Mouse (Mus musculus) gastrocnemius, adult 2 months (tissue): ENCODE measurements around the gene Nlrp4c. TPM values are rescaled to one million over a fixed set of nuclear protein-coding genes. Genes with fewer than 3 reads are reported as not detected.
A peak's percentile ranks its signal among the peaks of the same experiment; 100 is the strongest.
"Not testable (repeated sequence)": the region's sequence is repeated elsewhere in the genome, so short reads cannot be mapped to it uniquely, and the experiment has no call there.

Experiments
- DNase-seq: peaks from one replicate; pipeline ENCODE4 v3.0.0; 2022
- H3K27ac ChIP-seq: fragments of 200-600 bp; 2 replicates; pipeline ENCODE4 v1.8.1; 2022; ENCODE audit warnings: mild to moderate bottlenecking
- H3K4me3 ChIP-seq: fragments of 200-600 bp; 2 replicates; pipeline ENCODE4 v1.8.1; 2022; ENCODE audit warnings: mild to moderate bottlenecking, moderate library complexity
- CTCF ChIP-seq: fragments of 200-600 bp; IDR thresholded peaks from 2 replicates; pipeline ENCODE4 v1.8.1; 2022; ENCODE audit warnings: antibody characterized with exemption, mild to moderate bottlenecking, moderate library complexity
- intact Hi-C: fragments of 180-260 bp; cut with DNase I; formaldehyde crosslinking; loops from one replicate; pipeline ENCODE4 v1.15.1; 2025
- long read RNA-seq, 2 experiments: library from polyadenylated mRNA; stranded (forward); transcript quantifications; one replicate each; pipeline ENCODE4 v2.0.0; 2021
- total RNA-seq, 2 experiments: library from RNA; stranded (reverse); gene quantifications; 2 replicates each; pipeline ENCODE4 v1.2.3; 2021

Gene Nlrp4c
- not detected for total RNA-seq
- long read RNA-seq, experiment 1 = 0 reads
- long read RNA-seq, experiment 2 = 0 reads

- Histone ChIP-seq H3K4me3 (no peak within 1 kb of the TSS), H3K27ac (no peak within 1 kb of the TSS)
- intact Hi-C loops = no loop called here
- no peak for DNase-seq
- no peak for TF ChIP-seq CTCF
These were observed at the start of gene Nlrp4c for GRCm38 (mm10) chr7:6044861-6045260. TSS of gene Nlrp4c (plus strand) at chr7:6045161.

- no peak within 1 kb of the TSS for H3K27ac ChIP-seq
- no peak for DNase-seq
- no peak within 1 kb of the TSS for H3K4me3 ChIP-seq
- intact Hi-C loops = no loop called here
- no peak for TF ChIP-seq CTCF
These were observed 34.1 kb upstream of the Nlrp4c start, which contains the start of gene Vmn1r65 for GRCm38 (mm10) chr7:6010910-6011309. TSS of gene Vmn1r65 (minus strand) at chr7:6011010.

GRCm38 (mm10) chr7:6119501-6119900, 74.5 kb downstream of the Nlrp4c start:
- no peak for DNase-seq
- Histone ChIP-seq H3K4me3 (no peak overlapping the region), H3K27ac (no peak overlapping the region)
- no peak for TF ChIP-seq CTCF
- intact Hi-C loops = no loop called here

GRCm38 (mm10) chr7:6120104-6120503, 75.1 kb downstream of the Nlrp4c start:
- not testable (repeated sequence) for DNase-seq

GRCm38 (mm10) chr7:6121128-6121527, 76.2 kb downstream of the Nlrp4c start:
- H3K27ac ChIP-seq, DNase-seq, H3K4me3 ChIP-seq, intact Hi-C loops: not testable (repeated sequence)

More at GRCm38 (mm10) chr7:6120104-6120503, 75.1 kb downstream of the Nlrp4c start:
- H3K4me3 ChIP-seq, H3K27ac ChIP-seq, intact Hi-C loops: not testable (repeated sequence)
- TF ChIP-seq CTCF = peak; percentile 39

- intact Hi-C loops = loop anchor here (1.0 to 5.0 kb wide), 2 partner anchors 45 to 64 kb away; partner anchors contain the start of gene Zfp444
These were observed 81.9 kb downstream of the Nlrp4c start for GRCm38 (mm10) chr7:6126690-6127448.

GRCm38 (mm10) chr7:6130346-6130745, 85.4 kb downstream of the Nlrp4c start:
- H3K4me3 ChIP-seq = no peak overlapping the region
- H3K27ac ChIP-seq = no peak overlapping the region
- no peak for TF ChIP-seq CTCF
- no peak for DNase-seq
- intact Hi-C loops = no loop called here

More at GRCm38 (mm10) chr7:6126690-6127448, 81.9 kb downstream of the Nlrp4c start:
- Histone ChIP-seq H3K27ac (no peak overlapping the region), H3K4me3 (no peak overlapping the region)
- peak; percentile 96 for TF ChIP-seq CTCF
- DNase-seq = peak; percentile 78

GRCm38 (mm10) chr7:6132646-6133045, 87.7 kb downstream of the Nlrp4c start:
- Histone ChIP-seq H3K4me3 (no peak overlapping the region), H3K27ac (no peak overlapping the region)
- no peak for TF ChIP-seq CTCF
- intact Hi-C loops = no loop called here
- no peak for DNase-seq

- DNase-seq = no peak
- Histone ChIP-seq H3K4me3 (no peak overlapping the region), H3K27ac (peak overlapping the region; percentile 17; the same call in 1 of the 2 replicates)
- peak; percentile 43; the same call in 1 of the 2 replicates for TF ChIP-seq CTCF
- intact Hi-C loops = no loop called here
These were observed 91.5 kb downstream of the Nlrp4c start for GRCm38 (mm10) chr7:6136497-6136896.

DNA sequence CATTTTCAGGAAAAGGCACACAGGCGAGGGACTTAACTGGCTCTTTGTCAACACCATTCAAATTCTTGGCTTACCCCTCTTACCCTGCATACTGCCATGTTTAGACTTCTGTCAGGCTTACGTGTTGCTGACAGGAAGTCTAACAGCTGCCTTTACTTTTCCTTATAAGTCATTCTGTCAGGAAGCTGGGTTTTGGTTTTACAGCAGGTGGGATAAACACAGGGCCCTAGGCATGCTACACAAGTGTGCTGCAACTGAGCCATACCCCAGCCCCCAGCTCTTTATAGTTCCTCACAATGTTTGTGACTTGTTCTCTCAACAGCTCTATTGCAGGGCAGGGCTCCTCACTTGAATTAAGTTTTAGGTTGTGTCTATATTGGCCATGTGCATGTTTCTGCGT, 94.3 kb downstream of the Nlrp4c start:
- TF ChIP-seq CTCF = no peak
- intact Hi-C loops = no loop called here
- H3K27ac ChIP-seq = no peak overlapping the region
- DNase-seq = no peak
- H3K4me3 ChIP-seq = no peak overlapping the region

GRCm38 (mm10) chr7:6143991-6144531, 99.1 kb downstream of the Nlrp4c start:
- intact Hi-C loops = no loop called here
- TF ChIP-seq CTCF = no peak
- no peak for DNase-seq
- Histone ChIP-seq H3K4me3 (no peak overlapping the region), H3K27ac (peak overlapping the region; percentile 80)

- peak overlapping the region; percentile 45; the same call in 1 of the 2 replicates for H3K4me3 ChIP-seq
- no peak for TF ChIP-seq CTCF
- DNase-seq = no peak
- intact Hi-C loops = no loop called here
- peak overlapping the region; percentile 80 for H3K27ac ChIP-seq
These were observed 100.6 kb downstream of the Nlrp4c start for GRCm38 (mm10) chr7:6145423-6146188.
